Mouse (Mus musculus) liver, postnatal 0 days (tissue): ENCODE measurements around the gene Hdac8. TPM values are rescaled to one million over a fixed set of nuclear protein-coding genes. Genes with fewer than 3 reads are reported as not detected.

ENCODE experiments used
- ATAC-seq: fragments of 200-750 bp; cut with Nextera tagmentation; 2 replicates; pipeline ENCODE4 v1.8.0; 2017; ENCODE audit warnings: mild to moderate bottlenecking, moderate library complexity
- DNase-seq: peaks from one replicate; pipeline ENCODE4 v3.0.0-alpha.2; 2016
- H3K27ac ChIP-seq: fragments of 300-500 bp; sonication (generic); 2 replicates; pipeline ENCODE4 v1.5.1; 2014; ENCODE audit warnings: antibody characterized with exemption, moderate library complexity, mild to moderate bottlenecking, low read depth
- H3K27me3 ChIP-seq: fragments of 300-500 bp; sonication (generic); 2 replicates; pipeline ENCODE4 v1.6.1; 2014; ENCODE audit warnings: low read length, control low read depth, mixed read lengths; ENCODE audit not compliant: insufficient read depth
- H3K36me3 ChIP-seq: fragments of 300-500 bp; sonication (generic); replicated peaks from 2 replicates; pipeline ENCODE4 v1.6.1; 2014; ENCODE audit warnings: mild to moderate bottlenecking, control low read depth, low read length, moderate library complexity, mixed read lengths; ENCODE audit not compliant: insufficient read depth
- H3K4me1 ChIP-seq: fragments of 300-500 bp; sonication (generic); 2 replicates; pipeline ENCODE4 v1.6.1; 2014; ENCODE audit warnings: antibody characterized with exemption, mild to moderate bottlenecking, control low read depth; ENCODE audit not compliant: insufficient read depth
- H3K4me2 ChIP-seq: fragments of 300-500 bp; sonication (generic); 2 replicates; pipeline ENCODE4 v1.6.1; 2014; ENCODE audit warnings: low read depth, mild to moderate bottlenecking, low read length, moderate library complexity, mixed read lengths
- H3K4me3 ChIP-seq: fragments of 300-500 bp; sonication (generic); 2 replicates; pipeline ENCODE4 v1.5.1; 2014; ENCODE audit warnings: low read depth, low read length
- H3K9ac ChIP-seq: fragments of 300-500 bp; sonication (generic); replicated peaks from 2 replicates; pipeline ENCODE4 v1.6.1; 2014; ENCODE audit warnings: mild to moderate bottlenecking, moderate library complexity
- H3K9me3 ChIP-seq: fragments of 300-500 bp; sonication (generic); 2 replicates; pipeline ENCODE4 v1.6.1; 2016; ENCODE audit warnings: mild to moderate bottlenecking, control low read depth, low read length, mixed read lengths
- CTCF ChIP-seq: sonication (generic); IDR thresholded peaks from 2 replicates; pipeline ENCODE4 v1.5.1; 2016; ENCODE audit warnings: antibody characterized with exemption, low read depth
- EP300 ChIP-seq: IDR thresholded peaks from 2 replicates; pipeline ENCODE4 v1.6.1; 2016; ENCODE audit warnings: antibody characterized with exemption, low read depth, mild to moderate bottlenecking
- WGBS: fragments of 180-500 bp; shearing (Covaris S2); extraction: QIAGEN DNeasy Blood & Tissue Kit; methylation state at CpG from one replicate; pipeline ENCODE4 v1.1.7; 2014; ENCODE audit not compliant: insufficient replicate concordance; 5-methylcytosine and 5-hydroxymethylcytosine counted together
- polyA plus RNA-seq: library from polyadenylated mRNA; unstranded; fragments of >200 nt; fragmentation: Nextera tagmentation; extraction: Ambion mirVana; gene quantifications from 2 replicates; pipeline ENCODE4 v1.2.1, GENCODE M21; 2015

The Hdac8 gene
- polyA plus RNA-seq, 1 experiment from 2014 or later = 3.3 TPM

GRCm38 (mm10) chrX:102348886-102349486 lies 156.2 kb downstream of the Hdac8 start:
- no peak overlapping the region for H3K27ac ChIP-seq
- DNase-seq (no peak), ATAC-seq (no peak)
- H3K36me3 ChIP-seq = no peaks in the 10 kb centered on the region
- H3K4me2 ChIP-seq = no peak overlapping the region
- H3K4me3 ChIP-seq = no peak overlapping the region
- TF ChIP-seq EP300 = no peak
- no peak for TF ChIP-seq CTCF
- no peaks in the 10 kb centered on the region for H3K4me1 ChIP-seq
- no peak overlapping the region for H3K9ac ChIP-seq
- no peaks in the 10 kb centered on the region for H3K9me3 ChIP-seq
- WGBS = 71% methylated on average over 9 of the region's 9 CpGs
- H3K27me3 ChIP-seq = no peaks in the 10 kb centered on the region

DNA sequence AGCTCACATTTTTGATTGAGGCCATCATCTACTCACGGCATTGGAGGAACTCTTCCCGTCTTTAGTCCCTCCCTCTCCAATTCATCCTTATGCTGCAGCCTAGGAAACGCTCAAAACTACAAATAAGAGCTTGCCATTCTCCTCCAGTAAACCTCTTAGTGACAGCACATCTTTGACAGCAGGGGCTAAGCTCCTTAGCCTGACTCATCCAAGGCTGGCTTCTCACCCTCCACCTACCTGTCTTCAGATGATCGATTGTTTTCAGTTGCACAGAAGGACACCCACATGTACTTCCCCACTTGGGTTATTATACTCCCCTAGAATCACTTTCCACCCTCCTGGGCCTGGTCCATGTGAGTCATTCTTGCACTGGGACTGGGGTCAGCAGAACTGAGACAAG lies 163.5 kb downstream of the Hdac8 start:
- WGBS = 80% methylated on average over 4 of the region's 4 CpGs
- H3K4me2 ChIP-seq = no peak overlapping the region
- H3K27me3 ChIP-seq = 0 out of 2 replicates have a peak, but pooled peaks cover 4% of the 10 kb centered on the region
- H3K4me3 ChIP-seq = no peak overlapping the region
- no peak overlapping the region for H3K27ac ChIP-seq
- ATAC-seq (no peak), DNase-seq (no peak)
- H3K9ac ChIP-seq = no peak overlapping the region
- no peaks in the 10 kb centered on the region for H3K9me3 ChIP-seq
- H3K36me3 ChIP-seq = no peaks in the 10 kb centered on the region
- no peaks in the 10 kb centered on the region for H3K4me1 ChIP-seq
- no peak for TF ChIP-seq EP300
- TF ChIP-seq CTCF = no peak

GRCm38 (mm10) chrX:102339396-102340155 lies 165.6 kb downstream of the Hdac8 start:
- H3K27me3 ChIP-seq = 0 out of 2 replicates have a peak, but pooled peaks cover 4% of the 10 kb centered on the region
- no peaks in the 10 kb centered on the region for H3K36me3 ChIP-seq
- TF ChIP-seq CTCF = no peak
- no peak for TF ChIP-seq EP300
- 58% methylated on average over 8 of the region's 8 CpGs for WGBS
- DNase-seq (no peak), ATAC-seq (no peak)
- no peak overlapping the region for H3K9ac ChIP-seq
- H3K9me3 ChIP-seq = no peaks in the 10 kb centered on the region
- H3K4me1 ChIP-seq = no peaks in the 10 kb centered on the region
- no peak overlapping the region for H3K27ac ChIP-seq
- no peak overlapping the region for H3K4me2 ChIP-seq
- no peak overlapping the region for H3K4me3 ChIP-seq

DNA sequence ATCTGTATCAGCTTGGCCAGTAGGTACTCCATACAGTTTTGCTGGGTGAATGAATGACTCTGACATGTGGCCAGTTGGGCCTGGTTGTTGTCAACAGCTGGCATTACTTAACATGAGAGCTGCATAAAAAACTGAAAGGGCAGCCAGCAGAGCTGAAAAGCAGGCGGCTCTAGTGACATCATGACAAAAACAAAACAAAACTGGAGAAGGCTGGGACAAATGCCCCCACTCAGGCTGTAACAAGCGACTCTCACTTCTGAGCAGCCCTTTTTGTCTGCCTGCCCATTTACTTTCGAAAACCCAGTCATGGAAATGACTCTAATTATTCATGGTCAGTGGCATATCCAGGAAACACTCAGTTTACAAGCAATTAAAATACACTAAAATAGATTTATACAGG lies 185.5 kb downstream of the Hdac8 start:
- 66% methylated on average over 3 of the region's 3 CpGs for WGBS
- TF ChIP-seq EP300 = no peak
- TF ChIP-seq CTCF = no peak
- no peak overlapping the region for H3K4me3 ChIP-seq
- DNase-seq = no peak
- no peaks in the 10 kb centered on the region for H3K9me3 ChIP-seq
- no peak overlapping the region for H3K9ac ChIP-seq
- H3K4me2 ChIP-seq = no peak overlapping the region
- no peaks in the 10 kb centered on the region for H3K27me3 ChIP-seq
- H3K27ac ChIP-seq = no peak overlapping the region
- no peaks in the 10 kb centered on the region for H3K36me3 ChIP-seq
- H3K4me1 ChIP-seq = no peaks in the 10 kb centered on the region
- ATAC-seq = no peak

- Histone ChIP-seq H3K9me3 (no peaks in the 10 kb centered on the region), H3K27ac (no peak overlapping the region), H3K4me2 (no peak overlapping the region), H3K27me3 (no peaks in the 10 kb centered on the region), H3K4me3 (no peak overlapping the region), H3K36me3 (no peaks in the 10 kb centered on the region), H3K4me1 (no peaks in the 10 kb centered on the region), H3K9ac (no peak overlapping the region)
- DNase-seq (no peak), ATAC-seq (no peak)
- no peak for TF ChIP-seq EP300
- TF ChIP-seq CTCF = no peak
These were observed 185.9 kb downstream of the Hdac8 start for GRCm38 (mm10) chrX:102319252-102319651.

GRCm38 (mm10) chrX:102318782-102319181 lies 186.4 kb downstream of the Hdac8 start:
- no peak for DNase-seq
- Histone ChIP-seq H3K4me3 (no peak overlapping the region), H3K9ac (no peak overlapping the region), H3K4me2 (no peak overlapping the region), H3K9me3 (no peaks in the 10 kb centered on the region), H3K27me3 (no peaks in the 10 kb centered on the region), H3K27ac (no peak overlapping the region), H3K36me3 (no peaks in the 10 kb centered on the region), H3K4me1 (no peaks in the 10 kb centered on the region)
- no peak for TF ChIP-seq CTCF
- no peak for TF ChIP-seq EP300
- ATAC-seq = no peak
- 68% methylated on average over 5 of the region's 5 CpGs for WGBS
